Mouse (Mus musculus) kidney, adult 11 months (tissue): ENCODE results near the gene B3gnt2.

Experiments
- DNase-seq: peaks from one replicate; pipeline ENCODE4 v3.0.0; 2022

B3gnt2 gene

GRCm38 (mm10) chr11:22846960-22847731 is 13.6 kb downstream of the B3gnt2 start:
- DNase-seq: peak; percentile 73

- DNase-seq: no peak
These were observed 14.5 kb downstream of the B3gnt2 start for GRCm38 (mm10) chr11:22846093-22846835.

DNA sequence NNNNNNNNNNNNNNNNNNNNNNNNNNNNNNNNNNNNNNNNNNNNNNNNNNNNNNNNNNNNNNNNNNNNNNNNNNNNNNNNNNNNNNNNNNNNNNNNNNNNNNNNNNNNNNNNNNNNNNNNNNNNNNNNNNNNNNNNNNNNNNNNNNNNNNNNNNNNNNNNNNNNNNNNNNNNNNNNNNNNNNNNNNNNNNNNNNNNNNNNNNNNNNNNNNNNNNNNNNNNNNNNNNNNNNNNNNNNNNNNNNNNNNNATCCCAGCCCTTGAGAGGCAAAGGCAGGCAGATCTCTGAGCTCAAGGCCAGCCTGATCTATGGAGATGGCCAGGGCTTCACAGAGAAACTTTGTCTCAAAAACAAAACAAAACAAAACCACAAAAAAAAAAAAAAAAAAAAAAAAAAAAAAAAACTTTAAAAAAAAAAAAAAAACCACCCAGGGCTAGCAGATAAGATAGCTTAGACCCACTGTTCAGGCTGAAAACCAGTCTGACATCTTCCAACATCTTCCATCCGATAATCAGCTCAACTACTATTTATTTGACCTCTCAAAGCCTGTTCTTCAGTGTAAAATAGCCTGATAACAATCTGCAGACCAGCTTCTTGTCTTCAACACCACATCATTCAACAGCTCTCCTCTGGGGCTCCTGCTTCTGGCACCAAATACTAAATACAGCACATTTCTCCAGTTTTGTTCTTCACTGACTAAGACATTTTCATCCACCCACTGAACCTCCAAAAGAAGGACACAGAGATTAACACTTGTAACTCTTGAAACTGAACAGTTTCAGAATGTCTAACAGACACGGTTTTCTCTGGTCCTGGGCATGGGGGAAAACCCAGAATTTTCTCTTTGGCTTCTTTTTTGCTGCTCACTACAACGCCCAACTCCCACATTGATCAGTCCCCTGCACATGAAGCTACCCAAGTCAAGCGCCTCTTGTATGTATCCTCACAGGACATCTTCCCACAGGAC is 15.7 kb downstream of the B3gnt2 start:
- DNase-seq: no peak

DNA sequence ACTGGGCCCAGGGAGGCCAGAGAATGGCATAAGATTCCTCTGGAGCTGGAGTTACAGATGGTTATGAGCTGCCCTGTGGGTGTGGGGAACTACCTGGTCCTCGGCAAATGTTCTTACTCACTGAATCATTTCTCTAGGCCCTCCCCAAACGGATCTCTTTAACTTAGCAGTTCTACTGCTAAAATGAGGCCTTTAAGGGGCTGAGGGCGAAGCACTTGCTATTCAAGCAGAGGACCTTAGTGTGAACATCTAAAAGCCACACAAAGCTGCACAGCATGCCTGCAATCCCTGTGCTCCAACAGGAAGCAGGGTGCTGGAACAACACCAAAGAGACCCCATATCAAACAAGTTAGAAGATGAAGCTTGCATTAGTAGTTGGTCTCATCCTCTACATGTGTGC is 21.3 kb downstream of the B3gnt2 start:
- no peak for DNase-seq

DNA sequence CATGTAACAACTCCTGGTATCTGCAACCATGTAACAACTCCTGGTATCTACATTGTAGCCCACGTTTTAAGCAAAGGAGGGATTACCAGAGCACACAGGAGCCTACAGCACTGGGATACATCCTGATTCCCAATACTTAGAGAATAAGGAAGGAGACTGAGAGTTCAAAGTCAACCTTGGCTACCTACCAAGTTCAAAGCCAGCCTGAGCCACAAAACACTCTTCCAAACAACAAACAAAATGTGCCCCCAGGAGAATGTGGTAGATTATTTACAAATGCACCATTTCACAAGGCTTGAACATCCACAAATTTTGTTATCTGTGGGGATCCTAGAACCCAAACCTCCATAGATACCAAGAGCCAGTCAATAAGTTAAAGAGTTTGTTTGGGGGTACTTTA is 22.4 kb downstream of the B3gnt2 start:
- no peak for DNase-seq

- no peak for DNase-seq
These were observed 24.5 kb downstream of the B3gnt2 start for GRCm38 (mm10) chr11:22836269-22836668.

DNA sequence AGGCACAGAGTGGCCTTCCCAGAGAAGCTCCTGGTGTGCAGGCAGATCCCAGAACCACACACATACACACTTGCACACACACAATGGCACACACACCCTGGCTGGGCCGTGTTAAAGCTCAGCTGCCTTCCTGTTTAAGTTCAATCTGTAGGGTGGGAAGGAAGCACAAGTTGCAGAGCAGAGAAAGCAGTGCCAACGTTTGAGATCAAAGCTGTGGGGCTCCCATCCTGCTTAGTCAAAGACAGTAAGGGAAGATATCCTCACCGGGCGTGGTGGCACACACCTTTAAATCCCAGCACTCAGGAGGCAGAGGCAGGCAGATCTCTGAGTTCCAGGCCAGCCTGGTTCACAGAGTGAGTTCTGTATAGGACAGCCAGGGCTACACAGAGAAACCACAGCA is 28.2 kb downstream of the B3gnt2 start:
- no peak for DNase-seq

- no peak for DNase-seq
These were observed 28.8 kb downstream of the B3gnt2 start for GRCm38 (mm10) chr11:22831916-22832315.

- no peak for DNase-seq
These were observed 30.1 kb downstream of the B3gnt2 start for GRCm38 (mm10) chr11:22830684-22831083.

DNA sequence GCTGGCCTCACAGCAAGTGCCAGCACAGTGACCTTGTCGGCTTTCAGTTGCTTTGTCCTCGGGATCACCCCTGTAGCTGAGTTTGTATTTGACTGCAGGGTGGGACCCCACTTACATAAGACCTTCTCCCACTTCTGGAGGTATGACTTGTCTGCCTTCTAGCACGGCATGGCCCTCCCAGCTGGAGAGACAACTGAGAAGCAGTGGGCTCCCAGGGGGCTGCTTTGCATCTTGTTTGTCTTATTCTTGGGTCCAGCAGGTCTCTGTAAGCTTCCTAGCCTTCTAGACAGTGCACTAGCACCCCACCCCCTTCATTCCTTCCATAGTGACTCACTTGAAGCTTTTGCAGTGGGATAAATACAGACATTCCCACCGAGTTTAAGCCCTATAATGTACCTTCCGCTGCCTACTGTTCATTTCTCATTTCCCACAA is 30.6 kb downstream of the B3gnt2 start:
- no peak for DNase-seq

GRCm38 (mm10) chr11:22828988-22829632 is 31.7 kb downstream of the B3gnt2 start:
- DNase-seq: no peak

GRCm38 (mm10) chr11:22827514-22828080 is 33.2 kb downstream of the B3gnt2 start:
- DNase-seq: no peak

GRCm38 (mm10) chr11:22826665-22827064 is 34.1 kb downstream of the B3gnt2 start:
- no peak for DNase-seq

GRCm38 (mm10) chr11:22826051-22826450 is 34.7 kb downstream of the B3gnt2 start:
- DNase-seq: no peak

DNA sequence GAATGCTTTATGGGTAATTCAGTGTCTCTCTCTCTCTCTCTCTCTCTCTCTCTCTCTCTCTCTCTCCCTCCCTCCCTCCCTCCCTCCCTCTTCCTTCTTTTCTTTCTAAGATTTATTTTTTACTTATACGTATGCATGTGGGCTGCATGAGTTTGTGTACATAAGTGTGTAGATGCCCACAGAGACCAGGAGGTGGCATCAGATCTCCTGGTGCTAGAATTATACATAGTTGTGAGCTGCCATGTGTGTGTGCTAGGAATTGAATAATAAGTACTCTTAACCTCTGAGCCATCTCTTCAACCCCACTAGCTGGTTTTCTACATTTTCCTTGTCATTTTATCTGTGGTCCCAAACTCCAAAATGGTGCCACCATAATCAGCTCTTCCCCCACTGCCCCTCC is 35.2 kb downstream of the B3gnt2 start:
- no peak for DNase-seq

DNA sequence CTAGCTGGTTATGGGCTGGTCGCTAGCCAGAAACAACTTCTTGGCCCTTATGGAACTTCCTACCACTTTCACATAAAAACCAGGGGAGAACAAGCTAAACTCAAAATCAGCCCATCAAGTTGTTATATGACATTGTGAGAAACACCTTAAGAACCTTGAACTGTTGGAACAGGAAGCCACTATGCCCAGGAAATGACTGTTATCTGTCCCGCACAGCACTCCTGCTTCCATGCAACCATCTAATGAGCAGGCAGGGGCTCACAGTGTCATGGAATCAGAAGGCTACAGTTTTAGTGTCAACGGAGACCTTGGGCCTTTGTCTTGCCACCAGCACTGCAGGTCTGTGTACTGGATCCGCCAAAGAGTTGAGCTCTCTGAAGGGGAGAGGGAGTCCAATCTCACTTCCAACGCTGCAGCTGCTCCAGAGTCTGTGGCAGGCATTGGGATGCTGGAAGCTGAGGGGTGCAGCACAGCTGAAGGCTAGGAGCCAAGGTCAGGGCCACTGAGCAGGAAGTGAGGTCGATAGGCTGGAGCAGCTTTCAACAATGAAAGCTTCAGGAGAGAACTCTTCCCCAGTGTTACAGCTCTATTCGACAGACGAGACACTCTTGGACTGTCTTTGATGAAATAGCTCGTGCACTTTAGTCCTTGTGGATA is 36.6 kb downstream of the B3gnt2 start:
- no peak for DNase-seq

GRCm38 (mm10) chr11:22821243-22821642 is 39.5 kb downstream of the B3gnt2 start:
- no peak for DNase-seq

DNA sequence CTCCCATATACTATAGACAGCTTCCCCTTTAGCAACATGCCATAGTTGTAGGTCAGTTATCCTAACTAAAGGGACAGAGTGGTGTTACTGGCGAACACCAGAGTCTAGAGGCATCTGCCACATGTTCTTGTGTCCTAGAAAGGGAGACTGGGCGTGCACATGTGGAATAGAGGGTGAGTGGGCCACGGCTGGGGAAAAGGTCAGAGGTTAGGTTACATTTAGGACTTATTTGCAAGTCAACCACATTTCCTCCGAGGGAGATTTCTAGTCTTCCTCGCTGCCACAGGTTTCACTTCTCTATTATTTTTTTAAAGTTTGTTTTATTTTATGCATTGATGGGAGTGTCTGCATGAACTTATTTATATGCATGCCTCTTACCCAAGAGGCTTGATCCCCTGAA is 42.4 kb downstream of the B3gnt2 start:
- no peak for DNase-seq

DNA sequence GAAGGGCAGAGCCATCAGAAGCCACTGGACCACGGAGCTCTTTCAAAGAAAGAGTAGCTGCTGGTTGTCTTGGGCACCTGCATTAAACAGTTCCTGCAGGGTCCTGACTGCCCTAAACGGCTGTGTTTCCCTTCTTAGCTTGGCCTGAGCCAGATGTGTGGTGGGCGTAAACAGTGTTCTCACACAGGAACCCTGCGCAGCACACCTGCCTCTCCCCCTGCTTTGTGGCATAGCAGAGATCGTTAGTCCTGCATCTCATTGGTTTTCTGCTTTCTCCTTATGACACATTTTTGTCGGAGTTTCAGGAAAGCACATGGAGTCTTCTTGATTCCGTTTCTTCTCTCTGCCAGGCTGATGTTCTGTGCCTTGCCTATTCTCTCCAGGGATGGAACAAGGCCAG is 44.9 kb downstream of the B3gnt2 start:
- no peak for DNase-seq

DNA sequence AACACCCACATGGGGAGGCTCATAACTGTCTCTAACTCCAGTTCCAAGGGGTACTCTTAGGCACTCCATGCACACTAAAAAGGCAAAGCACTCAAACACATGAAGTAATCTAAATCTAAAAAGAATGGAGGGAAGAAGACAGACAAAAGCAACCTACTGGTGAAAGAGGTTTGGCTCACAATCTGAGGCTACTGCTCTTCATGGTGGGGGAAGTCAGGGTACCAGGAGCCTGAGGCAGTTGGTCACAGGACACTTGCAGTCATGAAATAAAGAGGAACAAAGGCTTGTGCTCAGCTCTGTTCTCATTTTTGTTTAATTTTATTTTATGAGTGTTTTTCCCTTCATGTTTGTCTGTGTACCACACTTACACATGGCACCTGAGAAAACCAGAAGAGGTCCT is 45.6 kb downstream of the B3gnt2 start:
- DNase-seq: no peak

- DNase-seq: no peak
These were observed 46.6 kb downstream of the B3gnt2 start for GRCm38 (mm10) chr11:22813921-22814704.
